Mouse (Mus musculus) thymus, postnatal 4 days (tissue): ENCODE measurements around the gene Pex3.

Experiments used
- DNase-seq: peaks from one replicate; pipeline ENCODE4 v3.0.0; 2021

The Pex3 gene

GRCm38 (mm10) chr10:13552646-13553497, at the start of gene Pex3, which contains the start of gene Adat2:
TSS of gene Pex3 (minus strand) at chr10:13553142.
TSS of gene Adat2 (plus strand) at chr10:13552894.
- peak; percentile 94 for DNase-seq

DNA sequence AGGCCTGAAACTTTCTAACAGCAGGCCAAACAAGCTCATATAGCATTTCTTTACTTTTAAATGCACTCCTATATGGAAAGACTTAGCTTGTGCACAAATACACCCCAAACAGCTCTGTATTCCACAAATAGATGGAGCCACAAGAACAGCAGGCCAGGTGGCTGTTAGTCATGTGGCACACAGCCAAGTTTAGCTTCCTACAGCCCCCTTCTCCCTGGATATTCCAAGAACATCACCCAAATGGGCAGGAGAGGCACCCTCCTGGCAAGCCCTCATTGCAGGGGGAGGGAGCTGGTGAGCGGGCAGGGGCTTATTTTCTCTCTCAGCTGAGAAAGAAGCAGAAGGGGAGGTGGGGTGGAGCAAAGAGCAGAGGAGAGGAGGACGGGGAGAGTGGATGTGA, 48.0 kb upstream of the Pex3 start:
- DNase-seq: no peak

DNA sequence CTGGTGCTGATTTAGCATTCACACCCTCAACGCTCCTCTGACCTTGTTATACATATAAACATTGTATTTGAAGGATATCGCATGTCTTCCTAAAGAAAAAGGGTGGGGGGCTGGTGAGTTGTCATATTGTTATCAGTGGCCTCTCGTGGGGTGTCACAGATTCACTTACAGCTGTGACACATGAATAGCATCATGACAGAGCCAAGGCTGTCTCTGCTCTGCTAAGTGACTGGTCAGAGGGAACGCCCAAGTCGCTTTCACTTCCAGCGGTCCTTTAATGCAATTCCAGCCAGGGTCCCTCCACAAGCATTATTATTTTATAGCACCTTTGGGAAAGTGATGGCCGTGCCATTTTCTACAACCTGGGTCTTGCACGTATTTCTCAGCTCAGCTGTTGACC, 44.5 kb upstream of the Pex3 start:
- no peak for DNase-seq

GRCm38 (mm10) chr10:13596866-13597265, 43.9 kb upstream of the Pex3 start:
- DNase-seq: no peak

DNA sequence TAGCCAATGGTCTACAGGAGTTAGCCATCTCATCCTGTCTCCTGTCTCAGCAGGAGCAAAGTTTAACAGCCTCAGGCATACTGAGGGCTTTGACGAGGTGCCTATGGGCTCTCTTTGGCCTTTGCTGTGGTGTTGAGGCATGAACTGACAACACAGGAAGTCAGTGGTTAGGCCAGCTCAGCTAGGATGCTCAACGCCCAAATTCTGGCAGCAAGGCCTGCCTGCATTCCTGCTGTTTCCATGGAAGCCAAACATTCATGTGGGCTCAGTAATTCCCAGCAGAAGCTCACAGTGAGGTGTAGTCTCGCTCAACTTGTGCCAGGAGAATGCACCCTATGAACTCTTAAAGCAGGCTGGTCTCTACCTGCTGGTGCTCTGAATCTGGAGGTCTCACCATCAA, 43.1 kb upstream of the Pex3 start:
- peak; percentile 8 for DNase-seq

- no peak for DNase-seq
These were observed 40.6 kb upstream of the Pex3 start for GRCm38 (mm10) chr10:13593529-13593928.

- DNase-seq: no peak
These were observed 39.3 kb upstream of the Pex3 start for GRCm38 (mm10) chr10:13592196-13592595.

- DNase-seq: no peak
These were observed 35.0 kb upstream of the Pex3 start for GRCm38 (mm10) chr10:13587914-13588313.

GRCm38 (mm10) chr10:13577123-13577522, 24.2 kb upstream of the Pex3 start:
- DNase-seq: no peak

DNA sequence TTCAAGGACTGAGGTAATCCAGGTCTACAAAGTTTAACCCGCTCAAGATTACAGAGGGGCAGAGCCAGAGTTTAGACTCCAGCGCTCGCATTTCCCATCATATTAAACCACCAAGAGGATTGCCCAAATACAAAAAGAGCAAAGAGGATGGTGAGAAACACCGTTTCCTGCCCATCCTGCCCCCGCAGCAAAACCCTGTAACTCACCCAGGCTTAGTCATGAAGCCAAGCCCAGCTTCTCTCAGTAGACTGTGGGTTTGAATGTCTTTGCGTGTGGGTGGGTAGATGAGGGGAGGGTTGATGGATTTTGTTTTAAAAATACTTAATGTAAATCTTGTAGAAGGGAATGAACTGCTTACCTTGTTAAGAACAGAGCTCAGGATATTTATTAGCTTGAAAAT, 19.5 kb upstream of the Pex3 start:
- DNase-seq: no peak

- DNase-seq: no peak
These were observed 19.1 kb upstream of the Pex3 start for GRCm38 (mm10) chr10:13572003-13572402.

- DNase-seq: no peak
These were observed 18.0 kb upstream of the Pex3 start for GRCm38 (mm10) chr10:13570697-13571538.

DNA sequence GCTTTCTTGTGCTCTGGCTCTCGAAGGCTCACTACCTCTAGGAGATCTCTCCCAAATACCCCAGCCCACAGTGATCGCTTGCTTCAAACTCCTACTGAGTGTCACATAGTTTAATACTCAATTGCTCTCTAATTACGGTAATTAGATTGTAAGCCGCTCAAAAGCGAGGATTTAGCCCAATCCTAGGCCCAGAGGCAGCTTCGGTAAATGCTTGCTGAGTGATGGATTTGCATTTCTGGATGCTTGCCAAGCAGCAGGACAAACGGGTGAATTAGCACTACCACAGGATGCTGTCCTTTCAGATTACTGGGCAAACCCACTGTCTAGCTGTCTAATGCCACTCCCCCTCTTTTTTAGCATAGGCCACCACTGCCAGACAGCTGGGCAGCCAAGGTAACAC, 16.9 kb upstream of the Pex3 start:
- DNase-seq: no peak

DNA sequence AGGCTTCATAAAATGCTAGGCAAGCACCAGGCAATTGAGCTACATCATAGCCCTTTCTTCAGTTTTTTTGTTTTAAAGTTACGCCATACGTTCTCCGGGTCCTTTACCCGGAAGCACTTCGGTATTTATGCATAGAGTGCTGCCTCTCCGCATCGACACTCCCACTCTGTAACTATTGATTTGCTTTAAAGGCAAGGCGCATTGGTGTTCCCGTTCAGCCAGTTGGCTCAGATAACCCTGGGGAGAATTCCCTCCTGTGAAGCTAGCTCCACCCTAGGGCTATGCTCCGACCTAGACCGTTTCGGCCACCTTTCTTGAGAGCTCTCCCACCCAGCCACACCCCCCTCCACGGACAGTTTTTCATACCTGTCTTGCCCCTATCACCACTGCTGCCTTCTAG, 13.5 kb upstream of the Pex3 start:
- DNase-seq: no peak

DNA sequence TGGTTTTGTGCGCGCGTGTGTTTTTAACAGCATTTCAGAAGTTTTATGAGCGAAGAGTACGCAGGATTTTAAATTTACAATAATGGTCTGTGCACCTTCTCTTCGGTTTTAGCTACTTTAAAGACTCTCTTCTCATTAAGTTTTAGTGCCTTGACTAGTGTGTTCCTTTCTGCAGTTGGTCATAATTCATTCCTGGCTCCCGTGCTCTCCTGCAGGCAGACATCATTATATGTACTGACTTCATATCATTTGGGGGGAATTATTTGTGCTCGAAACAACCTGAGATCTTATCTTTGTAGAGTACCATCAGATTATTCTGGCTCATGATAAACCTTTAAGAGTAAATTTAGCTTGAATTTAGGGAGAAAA, 12.1 kb upstream of the Pex3 start:
- no peak for DNase-seq

DNA sequence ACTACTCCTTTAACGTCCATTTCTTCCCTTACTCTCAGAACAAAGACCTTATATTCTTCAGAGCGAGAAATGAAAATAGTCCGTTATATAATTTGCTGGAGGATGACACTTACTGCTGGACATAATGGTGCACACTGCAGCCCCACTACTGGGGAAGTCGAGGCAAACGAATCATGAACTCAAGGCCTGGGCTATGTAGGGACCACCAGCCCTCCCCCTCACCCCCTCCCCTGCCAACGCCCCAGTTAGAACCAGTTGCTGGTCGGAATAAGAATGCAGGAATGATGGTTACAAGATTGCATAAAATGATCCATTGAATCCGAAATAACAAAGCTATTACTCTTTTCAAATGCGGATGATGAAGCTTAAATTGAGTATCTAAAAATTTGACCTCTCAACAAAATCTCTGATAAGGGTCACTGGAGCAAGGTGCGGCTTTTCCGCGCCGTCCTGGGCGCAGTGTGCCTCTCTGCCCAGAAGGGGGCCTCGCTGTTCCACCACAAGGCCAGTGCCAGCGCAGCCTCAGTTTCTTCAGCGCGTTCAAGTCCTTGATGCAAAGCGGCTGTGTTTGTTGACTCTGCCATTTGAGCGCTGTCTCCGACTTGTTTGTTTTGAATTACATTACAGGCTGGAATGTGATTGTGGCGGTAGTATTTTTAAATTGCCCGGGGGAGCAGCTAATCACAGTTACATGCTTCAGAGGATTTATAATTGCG, 11.6 kb upstream of the Pex3 start:
- DNase-seq: peak; percentile 82

GRCm38 (mm10) chr10:13560014-13560674, 7.2 kb upstream of the Pex3 start:
- DNase-seq: no peak

DNA sequence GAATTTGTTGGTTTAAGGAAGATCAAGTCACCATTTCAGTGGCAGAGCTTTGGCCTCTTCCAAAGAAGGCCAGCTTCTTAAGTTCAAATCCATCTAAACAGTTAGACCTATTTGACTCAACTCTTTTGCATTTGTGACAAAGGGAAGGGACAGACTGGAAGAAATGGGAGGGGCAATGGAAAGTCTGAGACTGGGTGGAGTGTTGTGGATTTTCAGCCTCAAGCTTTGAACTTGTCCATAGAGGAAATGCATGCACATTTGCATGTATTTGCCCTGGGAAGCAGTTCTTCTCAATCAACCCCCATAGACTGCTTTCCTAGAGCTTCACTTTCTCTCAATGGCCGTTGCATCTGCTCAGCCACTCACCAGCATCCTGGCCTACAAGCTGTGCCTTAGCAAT, 1.4 kb upstream of the Pex3 start:
- no peak for DNase-seq

GRCm38 (mm10) chr10:13553498-13553985, 600 bp upstream of the Pex3 start:
- no peak for DNase-seq

GRCm38 (mm10) chr10:13541721-13542120, 11.2 kb downstream of the Pex3 start:
- DNase-seq: no peak

- no peak for DNase-seq
These were observed 13.1 kb downstream of the Pex3 start for GRCm38 (mm10) chr10:13539769-13540333.

DNA sequence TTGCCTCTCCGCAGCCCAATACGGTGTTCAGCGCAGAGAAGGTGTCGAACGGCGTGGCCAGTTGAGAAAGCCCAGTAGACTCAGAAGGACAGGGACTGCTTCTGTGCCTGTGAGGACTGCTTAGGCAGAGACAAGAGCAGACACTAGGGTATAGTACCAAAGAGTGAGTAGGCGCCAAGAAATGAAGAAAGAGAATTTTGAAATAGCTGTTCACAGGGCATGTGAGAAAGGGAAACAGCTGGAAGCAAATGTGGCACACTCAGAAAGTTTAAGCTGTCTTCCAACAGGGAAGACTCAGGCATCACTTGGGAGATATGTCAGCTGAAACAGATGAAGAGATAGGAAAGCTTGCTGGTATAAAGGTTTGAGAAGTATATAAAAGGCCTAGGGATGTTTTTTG, 16.2 kb downstream of the Pex3 start:
- DNase-seq: no peak
